Mouse (Mus musculus) testis, adult 2 months (tissue): ENCODE results near the gene Adm. TPM values are rescaled to one million over a fixed set of nuclear protein-coding genes. Genes with fewer than 3 reads are reported as not detected.

Experiments used
- H3K27ac ChIP-seq: fragments of 200-500 bp; 2 replicates; pipeline ENCODE4 v1.5.1; 2012; ENCODE audit warnings: low read depth, low read length; ENCODE audit not compliant: control insufficient read depth, insufficient read depth
- H3K27me3 ChIP-seq: fragments of 200-500 bp; 2 replicates; pipeline ENCODE4 v1.6.1; 2012; ENCODE audit warnings: mild to moderate bottlenecking, low read length, moderate library complexity; ENCODE audit not compliant: control insufficient read depth, insufficient read depth
- H3K36me3 ChIP-seq: fragments of 200-500 bp; 2 replicates; pipeline ENCODE4 v1.6.1; 2012; ENCODE audit warnings: mild to moderate bottlenecking, low read length; ENCODE audit not compliant: control insufficient read depth, insufficient read depth
- H3K4me1 ChIP-seq: fragments of 200-500 bp; 2 replicates; pipeline ENCODE4 v1.6.1; 2012; ENCODE audit warnings: low read length; ENCODE audit not compliant: control insufficient read depth, insufficient read depth
- H3K4me3 ChIP-seq: fragments of 200-500 bp; 2 replicates; pipeline ENCODE4 v1.5.1; 2012; ENCODE audit warnings: low read depth, mild to moderate bottlenecking, low read length, moderate library complexity, mixed read lengths; ENCODE audit not compliant: control insufficient read depth
- CTCF ChIP-seq: fragments of 200-500 bp; IDR thresholded peaks from 2 replicates; pipeline ENCODE4 v1.5.1; 2012; ENCODE audit warnings: low read depth, mild to moderate bottlenecking, inconsistent platforms, low read length, moderate library complexity; ENCODE audit not compliant: control insufficient read depth, insufficient read depth, insufficient replicate concordance
- POLR2A ChIP-seq: fragments of 200-500 bp; IDR thresholded peaks from 2 replicates; pipeline ENCODE4 v1.6.1; 2012; ENCODE audit warnings: low read depth, mild to moderate bottlenecking, inconsistent platforms, low read length, moderate library complexity; ENCODE audit not compliant: control insufficient read depth
- polyA plus RNA-seq: library from polyadenylated mRNA; depleted of rRNA; stranded (reverse); fragments of >200 nt; gene quantifications from 2 replicates; pipeline ENCODE4 v1.2.3, GENCODE M21; 2012

Gene Adm
- polyA plus RNA-seq, 1 experiment: 0.30 TPM

DNA sequence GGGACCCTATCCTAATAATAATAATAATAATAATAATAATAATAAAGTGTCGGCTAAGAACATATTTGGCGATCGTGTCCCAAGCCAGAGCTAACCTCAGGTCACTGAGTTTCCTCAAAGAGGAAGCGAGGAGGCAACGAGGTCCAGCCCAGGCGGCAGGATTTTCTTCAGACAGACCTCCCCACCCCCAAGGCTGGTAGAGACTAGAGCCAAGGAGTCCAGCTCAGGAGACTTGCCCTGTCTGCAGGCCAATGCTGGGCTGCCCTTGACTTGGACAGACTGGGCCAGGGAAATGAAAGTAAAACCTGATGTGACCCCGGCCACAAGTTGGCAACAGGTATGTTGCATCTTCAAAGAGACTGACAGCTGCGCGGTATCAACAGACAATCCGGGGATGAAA is 2.0 kb upstream of the Adm start:
- peaks cover 20% of the 10 kb centered on the region for H3K4me1 ChIP-seq

DNA sequence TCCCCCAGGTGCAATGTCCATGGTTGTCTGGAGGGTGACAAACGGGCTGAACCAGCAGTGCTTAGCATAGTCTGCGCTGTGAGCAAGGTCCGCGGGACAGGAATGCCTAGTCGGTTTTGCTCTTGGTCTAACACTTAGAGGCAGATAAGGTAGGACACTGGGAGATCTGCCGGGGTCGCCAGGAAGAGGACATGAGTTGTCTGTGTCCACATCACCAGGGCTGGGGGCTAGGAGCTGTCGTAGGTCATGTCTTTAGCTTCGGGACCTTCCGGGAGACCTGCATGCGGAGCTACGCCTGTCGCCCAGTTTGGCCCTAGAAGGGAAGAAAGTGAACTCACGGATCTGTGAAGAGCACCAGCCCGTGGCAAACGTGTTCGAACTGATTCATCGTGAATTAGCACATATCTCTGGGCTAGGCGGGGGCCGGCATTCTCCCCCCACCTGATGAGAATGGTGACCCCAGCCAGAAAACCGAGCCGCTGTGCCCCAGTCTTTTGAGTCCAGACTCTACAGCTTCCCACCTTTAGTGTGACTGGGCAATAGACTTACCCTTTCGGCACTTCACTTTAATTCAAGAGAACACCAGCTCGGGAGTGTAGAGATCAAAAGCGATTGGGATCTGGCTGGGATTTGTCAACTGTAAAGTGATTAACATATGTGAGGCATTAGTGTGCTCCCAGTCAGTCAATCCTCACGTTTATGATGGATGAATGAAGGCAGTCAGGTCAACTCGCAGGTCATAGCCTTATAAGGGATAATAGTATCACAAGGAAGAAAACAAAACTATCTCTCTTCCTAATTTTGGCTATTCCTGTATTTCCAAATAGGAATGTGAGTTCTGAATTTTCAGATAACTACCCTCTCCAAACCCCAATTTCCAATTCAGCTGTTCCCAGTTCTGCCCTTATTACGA is 1.0 kb upstream of the Adm start:
- H3K27ac ChIP-seq: no peak overlapping the region
- TF ChIP-seq CTCF (no peak), POLR2A (no peak)
- H3K4me1 ChIP-seq: peaks cover 24% of the 10 kb centered on the region
- H3K4me3 ChIP-seq: peak overlapping the region; percentile 33
- H3K36me3 ChIP-seq: no peaks in the 10 kb centered on the region
- no peaks in the 10 kb centered on the region for H3K27me3 ChIP-seq

More for the DNA sequence above, 2.0 kb upstream of the Adm start:
- H3K27me3 ChIP-seq: no peaks in the 10 kb centered on the region
- no peak overlapping the region for H3K27ac ChIP-seq
- H3K4me3 ChIP-seq: no peak overlapping the region
- H3K36me3 ChIP-seq: no peaks in the 10 kb centered on the region
- no peak for TF ChIP-seq CTCF
- TF ChIP-seq POLR2A: no peak

DNA sequence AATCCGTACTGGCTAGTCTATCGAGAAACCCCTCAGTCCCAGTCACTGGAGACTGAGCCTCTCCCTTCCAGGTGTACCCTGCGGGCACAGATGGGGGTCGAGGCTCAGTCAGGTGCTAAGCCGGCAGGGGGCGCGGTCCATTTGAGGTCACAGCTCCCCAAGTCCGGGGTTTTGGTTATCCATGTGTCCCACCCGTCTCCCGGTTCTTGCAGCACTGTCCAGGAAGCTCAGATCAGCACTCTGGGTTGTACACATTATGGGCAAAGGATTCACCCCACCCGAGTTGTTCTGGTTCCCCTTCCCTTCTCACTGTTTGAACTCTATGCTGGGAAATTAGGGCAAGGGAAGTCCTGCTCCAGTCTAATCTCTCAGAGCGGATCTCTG is 370 bp upstream of the Adm start:
- Histone ChIP-seq H3K36me3 (no peaks in the 10 kb centered on the region), H3K27ac (no peak overlapping the region), H3K4me3 (no peak overlapping the region; the same call in 1 of the 2 replicates), H3K27me3 (no peaks in the 10 kb centered on the region), H3K4me1 (peaks cover 25% of the 10 kb centered on the region)
- peak; percentile 12; the same call in 1 of the 2 replicates for TF ChIP-seq CTCF
- no peak for TF ChIP-seq POLR2A

DNA sequence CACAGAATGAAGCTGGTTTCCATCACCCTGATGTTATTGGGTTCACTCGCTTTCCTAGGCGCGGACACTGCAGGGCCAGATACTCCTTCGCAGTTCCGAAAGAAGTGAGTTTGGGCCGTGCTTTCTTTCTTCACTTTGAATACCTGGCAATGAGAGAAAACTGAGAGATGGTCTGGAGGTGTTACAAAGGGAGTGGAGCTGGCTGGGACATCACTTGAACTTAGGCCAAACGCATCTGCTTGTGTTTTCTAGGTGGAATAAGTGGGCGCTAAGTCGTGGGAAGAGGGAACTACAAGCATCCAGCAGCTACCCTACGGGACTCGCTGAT is 776 bp downstream of the Adm start:
- Histone ChIP-seq H3K4me1 (peaks cover 25% of the 10 kb centered on the region), H3K27me3 (no peaks in the 10 kb centered on the region), H3K27ac (no peak overlapping the region), H3K4me3 (peak overlapping the region; percentile 58), H3K36me3 (no peaks in the 10 kb centered on the region)
- TF ChIP-seq CTCF (no peak), POLR2A (no peak)

DNA sequence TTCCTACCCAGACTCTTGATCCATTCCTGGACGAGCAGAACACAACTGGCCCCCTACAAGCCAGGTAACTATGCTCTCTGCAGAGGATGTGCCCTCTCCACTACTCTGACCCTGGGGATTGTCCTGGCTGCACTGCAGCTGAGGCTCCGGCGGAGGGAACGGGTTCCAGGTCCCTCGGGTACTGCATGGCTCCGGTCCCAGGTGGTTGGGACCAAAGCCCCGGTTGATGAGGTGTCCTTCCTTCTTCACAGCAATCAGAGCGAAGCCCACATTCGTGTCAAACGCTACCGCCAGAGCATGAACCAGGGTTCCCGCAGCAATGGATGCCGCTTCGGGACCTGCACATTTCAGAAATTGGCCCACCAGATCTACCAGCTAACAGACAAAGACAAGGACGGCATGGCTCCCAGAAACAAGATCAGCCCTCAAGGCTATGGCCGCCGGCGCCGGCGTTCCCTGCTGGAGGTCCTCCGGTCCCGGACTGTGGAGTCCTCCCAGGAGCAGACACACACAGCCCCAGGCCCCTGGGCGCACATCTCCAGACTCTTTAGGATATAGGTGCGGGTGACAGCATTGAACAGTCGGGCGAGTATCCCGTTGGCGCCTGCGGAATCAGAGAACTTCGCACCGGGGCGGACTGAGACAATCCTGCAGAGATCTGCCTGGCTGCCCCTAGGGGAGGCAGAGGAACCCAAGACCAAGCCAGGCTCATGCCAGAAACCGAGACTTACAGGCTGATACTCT is 1.3 kb downstream of the Adm start:
- Histone ChIP-seq H3K27me3 (no peaks in the 10 kb centered on the region), H3K4me1 (peaks cover 25% of the 10 kb centered on the region), H3K4me3 (peak overlapping the region; percentile 58), H3K27ac (no peak overlapping the region), H3K36me3 (no peaks in the 10 kb centered on the region)
- TF ChIP-seq CTCF (no peak), POLR2A (no peak)

DNA sequence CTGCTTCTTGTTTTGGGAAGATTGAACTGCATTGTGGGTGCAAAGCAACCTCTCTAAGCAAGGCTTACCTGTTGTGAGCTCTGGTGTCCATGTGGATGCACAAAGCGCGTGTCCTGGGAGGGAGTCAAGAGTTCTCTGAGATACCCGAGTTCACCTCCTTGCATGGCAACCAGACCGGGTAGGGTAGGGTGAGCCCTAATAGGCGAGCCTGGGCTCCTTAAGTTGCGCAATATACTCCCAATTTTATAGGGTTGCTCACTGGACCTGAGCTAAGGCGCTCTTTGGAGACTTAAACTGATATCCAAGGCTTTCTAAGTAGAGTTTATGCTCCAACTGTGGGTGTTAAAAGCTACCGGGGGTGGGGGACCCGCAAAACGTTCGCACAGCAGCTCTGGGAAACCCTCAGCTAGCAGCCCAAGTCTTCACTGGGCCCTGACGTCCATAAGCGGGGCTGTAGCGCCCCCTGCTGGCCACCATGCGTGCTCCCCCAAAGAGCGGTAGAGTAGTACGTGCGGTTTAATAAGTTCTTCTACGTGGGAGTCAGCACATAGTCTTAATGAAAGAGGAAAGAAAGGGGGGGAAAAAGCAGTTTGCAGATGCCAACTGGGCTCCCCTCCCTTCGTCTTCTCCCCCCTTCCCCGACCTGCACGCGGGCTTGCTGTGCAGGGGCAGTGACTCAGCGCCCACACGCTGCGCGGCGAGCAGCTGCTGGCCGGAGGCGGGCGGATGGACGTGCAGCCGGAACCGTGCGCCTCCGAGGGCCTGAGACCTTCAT is 2.6 kb downstream of the Adm start:
- H3K27ac ChIP-seq: no peak overlapping the region
- no peaks in the 10 kb centered on the region for H3K36me3 ChIP-seq
- peaks cover 24% of the 10 kb centered on the region for H3K4me1 ChIP-seq
- peak overlapping the region; percentile 86 for H3K4me3 ChIP-seq
- H3K27me3 ChIP-seq: no peaks in the 10 kb centered on the region
- TF ChIP-seq POLR2A (no peak), CTCF (peak; percentile 95)
